Mouse (Mus musculus) MEL (cell line): ENCODE measurements at regions not wholly inside any gene's neighbourhood (a gene's known extent, or its start where the extent isn't known, plus 50 kb on each side); places are given as distances from the start of the nearest gene placed in this dataset.

Experiments used
- DNase-seq: peaks from one replicate; pipeline ENCODE4 v3.0.0; 2011; ENCODE audit warnings: low read depth, low spot score
- H3K27ac ChIP-seq: 2 replicates; pipeline ENCODE4 v1.5.1; 2012; ENCODE audit warnings: low read depth, mild to moderate bottlenecking, control low read depth, low read length, moderate library complexity; ENCODE audit not compliant: control insufficient read depth
- H3K27me3 ChIP-seq, 2 experiments: fragments of 150-350 bp in 1 of 2; sonication (generic) in 1 of 2; 2 replicates each; pipeline ENCODE4 v1.6.1; 2012; ENCODE audit warnings: low read length in 2 of 2, mild to moderate bottlenecking in 2 of 2, improper control_type of control experiment in 1 of 2, moderate library complexity in 1 of 2; ENCODE audit not compliant: insufficient read depth in 2 of 2, control insufficient read depth in 1 of 2
- H3K36me3 ChIP-seq, 2 experiments: 2 replicates each; pipeline ENCODE4 v1.6.1; 2012 to 2014; ENCODE audit warnings: low read length in 2 of 2, improper control_type of control experiment in 1 of 2, inconsistent platforms in 1 of 2, mild to moderate bottlenecking in 1 of 2; ENCODE audit not compliant: insufficient read depth in 2 of 2, control insufficient read depth in 1 of 2
- H3K4me1 ChIP-seq, 2 experiments: fragments of 150-350 bp in 1 of 2; sonication (generic) in 1 of 2; 2 replicates each; pipeline ENCODE4 v1.6.1; 2012; ENCODE audit warnings: low read length in 2 of 2, improper control_type of control experiment in 1 of 2, mild to moderate bottlenecking in 1 of 2; ENCODE audit not compliant: insufficient read depth in 2 of 2, control insufficient read depth in 1 of 2
- H3K4me3 ChIP-seq, 2 experiments: fragments of 150-350 bp in 1 of 2; sonication (generic) in 1 of 2; 2 replicates each; pipeline ENCODE4 v1.5.1; 2012; ENCODE audit warnings: low read depth in 2 of 2, low read length in 2 of 2, mild to moderate bottlenecking in 2 of 2, moderate library complexity in 2 of 2, control low read depth in 1 of 2, improper control_type of control experiment in 1 of 2; ENCODE audit not compliant: control insufficient read depth in 1 of 2, insufficient read depth in 1 of 2
- H3K79me2 ChIP-seq: 2 replicates; pipeline ENCODE4 v1.6.1; 2012; ENCODE audit warnings: mild to moderate bottlenecking, low read length, moderate library complexity; ENCODE audit not compliant: control insufficient read depth, poor library complexity, insufficient read depth
- H3K9ac ChIP-seq: 2 replicates; pipeline ENCODE4 v1.6.1; 2012; ENCODE audit warnings: low read depth, mild to moderate bottlenecking, control low read depth, low read length, moderate library complexity; ENCODE audit not compliant: control insufficient read depth, poor library complexity, severe bottlenecking
- H3K9me3 ChIP-seq: fragments of 150-350 bp; sonication (generic); replicated peaks from 2 replicates; pipeline ENCODE4 v1.6.1; 2012; ENCODE audit warnings: mild to moderate bottlenecking, low read length, improper control_type of control experiment, moderate library complexity; ENCODE audit not compliant: insufficient read depth
- CHD1 ChIP-seq: IDR thresholded peaks from 2 replicates; pipeline ENCODE4 v1.6.1; 2012; ENCODE audit warnings: low read depth, mild to moderate bottlenecking, inconsistent platforms, low read length, improper control_type of control experiment
- CHD2 ChIP-seq: IDR thresholded peaks from 2 replicates; pipeline ENCODE4 v1.6.1; 2011; ENCODE audit warnings: low read length, improper control_type of control experiment
- CTCF ChIP-seq, 3 experiments: IDR thresholded peaks in 2 of 3; conservative IDR thresholded peaks in 1 of 3; 2 replicates each; pipeline ENCODE4 v1.5.1; 2011 to 2012; ENCODE audit warnings: low read length in 3 of 3, low read depth in 2 of 3, mild to moderate bottlenecking in 2 of 3, improper control_type of control experiment in 1 of 3, inconsistent platforms in 1 of 3, mixed read lengths in 1 of 3, moderate library complexity in 1 of 3; ENCODE audit not compliant: control insufficient read depth in 1 of 3, insufficient read depth in 1 of 3, poor library complexity in 1 of 3, severe bottlenecking in 1 of 3
- E2F4 ChIP-seq: IDR thresholded peaks from 2 replicates; pipeline ENCODE4 v1.6.1; 2011; ENCODE audit warnings: low read depth, low read length, improper control_type of control experiment, borderline replicate concordance
- ELF1 ChIP-seq: IDR thresholded peaks from 2 replicates; pipeline ENCODE4 v1.6.1; 2014; ENCODE audit warnings: low read depth, mild to moderate bottlenecking, inconsistent platforms, low read length, improper control_type of control experiment, moderate library complexity
- ETS1 ChIP-seq: IDR thresholded peaks from 2 replicates; pipeline ENCODE4 v1.6.1; 2012; ENCODE audit warnings: low read depth, mild to moderate bottlenecking, inconsistent platforms, low read length, improper control_type of control experiment, moderate library complexity
- GABPA ChIP-seq: IDR thresholded peaks from 2 replicates; pipeline ENCODE4 v1.6.1; 2012; ENCODE audit warnings: low read depth, mild to moderate bottlenecking, inconsistent platforms, low read length, improper control_type of control experiment, moderate library complexity
- HCFC1 ChIP-seq: IDR thresholded peaks from 2 replicates; pipeline ENCODE4 v1.6.1; 2012; ENCODE audit warnings: low read depth, mild to moderate bottlenecking, inconsistent platforms, low read length, improper control_type of control experiment, moderate library complexity
- MAZ ChIP-seq: IDR thresholded peaks from 2 replicates; pipeline ENCODE4 v1.6.1; 2012; ENCODE audit warnings: low read depth, mild to moderate bottlenecking, inconsistent platforms, low read length, improper control_type of control experiment
- MEF2A ChIP-seq: IDR thresholded peaks from 2 replicates; pipeline ENCODE4 v1.6.1; 2014; ENCODE audit warnings: low read depth, mild to moderate bottlenecking, inconsistent platforms, low read length, improper control_type of control experiment; ENCODE audit not compliant: poor library complexity, insufficient replicate concordance, severe bottlenecking; ENCODE audit errors: extremely low read depth
- MYB ChIP-seq: IDR thresholded peaks from 2 replicates; pipeline ENCODE4 v1.6.1; 2011; ENCODE audit warnings: mild to moderate bottlenecking, low read depth, low read length, improper control_type of control experiment
- MYC ChIP-seq: IDR thresholded peaks from 2 replicates; pipeline ENCODE4 v1.6.1; 2011; ENCODE audit warnings: low read depth, mild to moderate bottlenecking, low read length, improper control_type of control experiment, moderate library complexity
- POLR2AphosphoS5 ChIP-seq: IDR thresholded peaks from 2 replicates; pipeline ENCODE4 v1.6.1; 2012; ENCODE audit warnings: low read depth, borderline replicate concordance, mild to moderate bottlenecking, inconsistent platforms, low read length, moderate library complexity, mixed read lengths
- RAD21 ChIP-seq: IDR thresholded peaks from 2 replicates; pipeline ENCODE4 v1.6.1; 2011; ENCODE audit warnings: mild to moderate bottlenecking, low read depth, low read length, improper control_type of control experiment
- RCOR1 ChIP-seq: IDR thresholded peaks from 2 replicates; pipeline ENCODE4 v1.6.1; 2012; ENCODE audit warnings: low read depth, mild to moderate bottlenecking, inconsistent platforms, low read length, improper control_type of control experiment
- SIN3A ChIP-seq: IDR thresholded peaks from 2 replicates; pipeline ENCODE4 v1.6.1; 2012; ENCODE audit warnings: low read length, improper control_type of control experiment, inconsistent platforms
- SMC3 ChIP-seq: IDR thresholded peaks from 2 replicates; pipeline ENCODE4 v1.6.1; 2011; ENCODE audit warnings: low read depth, low read length, improper control_type of control experiment
- TBP ChIP-seq: IDR thresholded peaks from 2 replicates; pipeline ENCODE4 v1.8.0; 2011; ENCODE audit warnings: low read depth, low read length, improper control_type of control experiment
- TCF12 ChIP-seq: IDR thresholded peaks from 2 replicates; pipeline ENCODE4 v1.6.1; 2014; ENCODE audit warnings: low read depth, mild to moderate bottlenecking, inconsistent platforms, low read length, improper control_type of control experiment, moderate library complexity
- ZC3H11A ChIP-seq: IDR thresholded peaks from 2 replicates; pipeline ENCODE4 v1.6.1; 2012; ENCODE audit warnings: low read depth, mild to moderate bottlenecking, inconsistent platforms, low read length, improper control_type of control experiment
- ZMIZ1 ChIP-seq: IDR thresholded peaks from 2 replicates; pipeline ENCODE4 v1.6.1; 2012; ENCODE audit warnings: low read depth, mild to moderate bottlenecking, inconsistent platforms, low read length, improper control_type of control experiment, moderate library complexity

DNA sequence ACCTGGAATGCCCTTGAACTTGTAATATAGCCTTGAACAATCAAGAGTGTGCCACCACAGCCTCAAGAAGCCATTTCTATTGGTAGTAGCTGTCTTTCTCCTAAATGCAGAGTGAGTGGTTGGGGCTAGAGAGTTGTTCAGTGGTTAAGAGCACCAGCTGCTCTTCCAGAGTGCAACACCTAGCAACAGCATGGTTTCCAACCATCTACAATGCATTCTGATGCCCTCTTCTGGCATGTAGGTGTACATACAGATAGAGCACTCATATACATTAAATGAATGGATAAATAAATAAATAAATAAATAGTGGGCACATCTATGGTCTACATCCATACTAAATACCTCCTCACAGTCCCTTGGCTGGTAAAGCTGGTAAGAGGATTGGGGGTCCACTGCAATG lies 316.2 kb upstream of the Spred2 start:
- no peaks in the 10 kb centered on the region; a peak in 1 of 4 replicates for H3K27me3 ChIP-seq
- H3K9ac ChIP-seq: no peak overlapping the region
- no peaks in the 10 kb centered on the region for H3K9me3 ChIP-seq
- peak; percentile 19 for DNase-seq
- no peaks in the 10 kb centered on the region for H3K36me3 ChIP-seq
- H3K79me2 ChIP-seq: no peaks in the 10 kb centered on the region
- no peaks in the 10 kb centered on the region for H3K4me1 ChIP-seq
- H3K4me3 ChIP-seq: no peak overlapping the region
- TF ChIP-seq CTCF (IDR thresholded peaks at IDR 0.05 in 2 of 3, conservative IDR thresholded peaks at IDR 0.05 in 1 of 3; ENCODE audit: control insufficient read depth in 1 of 3, insufficient read depth in 1 of 3, low read depth in 2 of 3, low read length in 3 of 3, poor library complexity in 1 of 3, severe bottlenecking in 1 of 3): peak in 2 of 3 experiments; percentile 13 to 32; a peak in 1 of 6 replicates
- no peak for TF ChIP-seq ELF1
- TF ChIP-seq GABPA: no peak
- 0 out of 2 replicates have a peak, but pooled peaks have one; percentile 15 for TF ChIP-seq ZC3H11A
- TF ChIP-seq TBP: no peak
- no peak for TF ChIP-seq POLR2AphosphoS5
- TF ChIP-seq E2F4: no peak
- TF ChIP-seq SMC3: peak; percentile 39
- TF ChIP-seq RAD21: peak; percentile 26
- no peak for TF ChIP-seq RCOR1
- H3K27ac ChIP-seq: no peak overlapping the region

- no peaks in the 10 kb centered on the region for H3K9me3 ChIP-seq
- TF ChIP-seq CHD2 (no peak), RCOR1 (no peak), MYB (no peak), TCF12 (no peak), ZMIZ1 (no peak), MEF2A (no peak), ZC3H11A (no peak), TBP (no peak), CHD1 (no peak), MAZ (no peak), MYC (no peak), SIN3A (no peak), ETS1 (no peak), HCFC1 (no peak), ELF1 (no peak)
Measured at GRCm38 (mm10) chr11:19608523-19608922, 315.7 kb upstream of the Spred2 start.

More at GRCm38 (mm10) chr11:19608523-19608922, 315.7 kb upstream of the Spred2 start:
- no peaks in the 10 kb centered on the region for H3K79me2 ChIP-seq
- DNase-seq: no peak
- no peak overlapping the region for H3K27ac ChIP-seq
- H3K27me3 ChIP-seq: no peaks in the 10 kb centered on the region; a peak in 1 of 4 replicates
- H3K36me3 ChIP-seq: no peaks in the 10 kb centered on the region
- H3K9ac ChIP-seq: no peak overlapping the region
- no peak overlapping the region for H3K4me3 ChIP-seq
- H3K4me1 ChIP-seq: no peaks in the 10 kb centered on the region
